Mouse (Mus musculus): Measurements from ENCODE around the gene Naf1.

DNA sequence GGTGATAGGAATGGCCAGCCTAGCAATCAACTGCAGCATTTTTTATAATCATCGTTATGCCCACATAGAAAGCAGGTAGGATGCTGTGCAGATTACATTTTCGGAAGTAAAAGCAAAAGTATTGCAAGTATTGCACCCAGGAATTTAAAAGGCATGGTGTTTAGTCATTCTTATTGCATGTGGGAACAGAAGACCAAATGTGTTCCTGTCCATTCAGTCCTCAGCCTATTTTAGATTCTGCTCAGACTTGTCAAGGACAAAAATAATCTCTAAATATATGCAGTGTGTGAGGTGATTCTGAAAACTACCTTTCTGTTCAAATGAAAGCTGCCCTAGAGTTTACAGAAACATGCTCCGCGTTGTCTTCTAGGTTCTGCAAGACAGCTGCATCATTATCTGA, 45.5 kb downstream of the Naf1 start:
- TF ChIP-seq POLR2A (IDR thresholded peaks at IDR 0.05; ENCODE audit: borderline replicate concordance, control insufficient read depth, low read depth, low read length) (no peak), CTCF (IDR thresholded peaks at IDR 0.05; ENCODE audit: control insufficient read depth, insufficient read depth, low read length) (no peak)
